ENCODE assay signal across 21 mouse cellular contexts in the genomic region with DNA sequence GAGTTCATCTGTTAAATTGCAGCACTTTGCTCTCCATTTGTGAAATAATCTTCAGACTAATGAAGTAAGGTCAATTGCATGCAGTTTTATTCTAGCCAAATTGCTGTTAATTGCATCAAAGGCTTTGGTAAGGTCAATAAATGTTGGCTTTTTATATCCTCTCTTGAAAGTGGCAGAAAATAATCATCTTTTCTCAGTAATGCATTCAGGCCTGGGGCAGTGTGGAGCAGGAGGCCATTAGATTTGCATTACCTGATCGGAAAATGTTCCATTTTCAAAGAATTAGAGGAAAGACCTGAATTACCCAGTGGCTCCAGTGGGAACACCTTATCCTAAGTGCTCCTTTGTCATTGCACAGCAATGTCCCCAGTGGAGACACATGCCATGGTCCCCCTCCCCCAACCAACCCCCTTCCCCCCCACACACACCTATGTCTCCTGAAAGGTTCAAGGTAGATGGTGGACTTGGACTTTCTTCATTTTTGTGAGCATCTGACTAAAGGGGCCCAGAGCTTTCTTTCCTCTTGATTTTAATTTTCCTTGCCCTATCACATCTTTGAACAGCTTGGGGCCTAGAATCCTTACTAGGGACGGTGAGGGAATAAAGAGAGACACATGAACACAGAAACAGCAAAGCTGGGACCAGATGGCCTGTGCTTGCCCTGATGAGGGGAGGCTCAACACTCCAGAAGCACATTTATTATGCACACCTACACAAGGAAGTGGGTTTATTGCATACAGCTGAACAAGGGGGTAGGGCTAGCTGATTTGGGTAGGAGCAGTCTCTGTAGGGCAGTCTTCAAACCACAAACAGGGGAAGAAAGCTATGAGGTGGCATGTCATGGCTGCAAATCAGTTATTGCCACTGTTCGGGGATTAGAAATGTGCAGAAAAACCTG.
DNase-seq lines count a peak whose midpoint lies in the region; ATAC-seq and TF ChIP-seq lines count a peak whose summit lies in the region.
"Had no signal": no experiment of that assay in that cellular context is flagged by ENCODE, and none has a peak within 500 bp of the region (broad histone marks: within the 10 kb centered on the region; RNA-seq: fewer than 3 reads in every experiment).

No protein-coding gene starts in this region.

- ATAC-seq in forebrain, embryonic 14.5 days = no peak
- no peak for ATAC-seq in forebrain, embryonic 11.5 days (replicated peaks; ENCODE audit: low FRiP score)
- 0 out of 2 replicates have a peak, but pooled peaks have one; percentile 23 for ATAC-seq in neural tube, embryonic 13.5 days (ENCODE audit: low read depth)
- ATAC-seq in neural tube, embryonic 15.5 days (ENCODE audit: low FRiP score) = no peak

- H3K4me1 ChIP-seq in forebrain, embryonic 14.5 days (ENCODE audit: control insufficient read depth, insufficient read depth, low read length) = no peaks in the 10 kb centered on the region
- H3K4me1 ChIP-seq in forebrain, embryonic 11.5 days (replicated peaks; ENCODE audit: control insufficient read depth, insufficient read depth, low read length) = no peaks in the 10 kb centered on the region
- H3K4me1 ChIP-seq in neural tube, embryonic 13.5 days (replicated peaks) = peaks cover 9% of the 10 kb centered on the region
- 0 out of 2 replicates have a peak, but pooled peaks cover 7% of the 10 kb centered on the region for H3K4me1 ChIP-seq in neural tube, embryonic 15.5 days
- H3K4me1 ChIP-seq: forebrain, embryonic 10.5 days; heart, embryonic 12.5 days; neural tube, embryonic 12.5 days had no signal

- H3K4me2 ChIP-seq in forebrain, embryonic 14.5 days (ENCODE audit: low read length) = no peak overlapping the region
- no peak overlapping the region for H3K4me2 ChIP-seq in forebrain, embryonic 11.5 days (ENCODE audit: low read depth, low read length, severe bottlenecking)
- no peak overlapping the region for H3K4me2 ChIP-seq in neural tube, embryonic 13.5 days
- no peak overlapping the region for H3K4me2 ChIP-seq in neural tube, embryonic 15.5 days
- H3K4me2 ChIP-seq: heart, embryonic 12.5 days; neural tube, embryonic 12.5 days had no signal

- no peak overlapping the region for H3K4me3 ChIP-seq in forebrain, embryonic 14.5 days (ENCODE audit: low read depth, low read length)
- H3K4me3 ChIP-seq in forebrain, embryonic 11.5 days (ENCODE audit: low read depth, low read length) = no peak overlapping the region
- H3K4me3 ChIP-seq in layer of hippocampus, adult 2 months = no peak overlapping the region
- no peak overlapping the region for H3K4me3 ChIP-seq in neural tube, embryonic 13.5 days
- no peak overlapping the region for H3K4me3 ChIP-seq in neural tube, embryonic 15.5 days (replicated peaks)
- H3K4me3 ChIP-seq: forebrain, embryonic 10.5 days; heart, embryonic 12.5 days; neural tube, embryonic 12.5 days had no signal

- H3K9me3 ChIP-seq in forebrain, embryonic 14.5 days (replicated peaks; ENCODE audit: control insufficient read depth, low read length) = no peaks in the 10 kb centered on the region
- no peaks in the 10 kb centered on the region for H3K9me3 ChIP-seq in forebrain, embryonic 11.5 days (ENCODE audit: control insufficient read depth, low read length)
- no peaks in the 10 kb centered on the region for H3K9me3 ChIP-seq in neural tube, embryonic 13.5 days
- no peaks in the 10 kb centered on the region for H3K9me3 ChIP-seq in neural tube, embryonic 15.5 days (replicated peaks)
- H3K9me3 ChIP-seq: forebrain, embryonic 10.5 days; heart, embryonic 12.5 days; neural tube, embryonic 12.5 days had no signal

- H3K27me3 ChIP-seq in forebrain, embryonic 14.5 days (replicated peaks; ENCODE audit: control insufficient read depth, insufficient read depth, low read length) = no peaks in the 10 kb centered on the region
- H3K27me3 ChIP-seq in forebrain, embryonic 11.5 days (ENCODE audit: control insufficient read depth, insufficient read depth, low read length) = no peaks in the 10 kb centered on the region
- H3K27me3 ChIP-seq in neural tube, embryonic 13.5 days = no peaks in the 10 kb centered on the region
- no peaks in the 10 kb centered on the region for H3K27me3 ChIP-seq in neural tube, embryonic 15.5 days (replicated peaks)
- H3K27me3 ChIP-seq: heart, embryonic 12.5 days; neural tube, embryonic 12.5 days had no signal

- no peak overlapping the region for H3K9ac ChIP-seq in forebrain, embryonic 14.5 days (ENCODE audit: low read length)
- no peak overlapping the region for H3K9ac ChIP-seq in forebrain, embryonic 11.5 days (ENCODE audit: low read length)
- H3K9ac ChIP-seq in neural tube, embryonic 13.5 days = no peak overlapping the region
- no peak overlapping the region for H3K9ac ChIP-seq in neural tube, embryonic 15.5 days (replicated peaks)
- H3K9ac ChIP-seq: heart, embryonic 12.5 days; neural tube, embryonic 12.5 days had no signal

- TF ChIP-seq CTCF in layer of hippocampus, adult 2 months (conservative IDR thresholded peaks at IDR 0.05) = no peak

- no peaks in the 10 kb centered on the region for H3K36me3 ChIP-seq in forebrain, embryonic 14.5 days (ENCODE audit: control insufficient read depth, insufficient read depth, low read length)
- H3K36me3 ChIP-seq in forebrain, embryonic 11.5 days (ENCODE audit: control insufficient read depth, insufficient read depth, low read length) = no peaks in the 10 kb centered on the region
- no peaks in the 10 kb centered on the region for H3K36me3 ChIP-seq in neural tube, embryonic 13.5 days
- no peaks in the 10 kb centered on the region for H3K36me3 ChIP-seq in neural tube, embryonic 15.5 days
- H3K36me3 ChIP-seq: forebrain, embryonic 10.5 days; heart, embryonic 12.5 days; neural tube, embryonic 12.5 days had no signal

- 82% methylated on average over 3 of the region's 3 CpGs for WGBS in forebrain, embryonic 14.5 days
- WGBS in forebrain, embryonic 11.5 days = 91% methylated on average over 3 of the region's 3 CpGs
- 64% methylated on average over 3 of the region's 3 CpGs for WGBS in neural tube, embryonic 13.5 days
- WGBS in neural tube, embryonic 15.5 days = 62% methylated on average over 3 of the region's 3 CpGs

- DNase-seq in forebrain, embryonic 14.5 days (ENCODE audit: low spot score) = peak; percentile 19
- DNase-seq in forebrain, embryonic 11.5 days (ENCODE audit: low spot score) = no peak
- DNase-seq in layer of hippocampus, adult 2 months (ENCODE audit: low spot score in 2 of 2) = peak in 1 of 2 experiments; percentile 38
- no peak for DNase-seq in layer of hippocampus, postnatal 10 days (ENCODE audit: low spot score in 2 of 2)
- DNase-seq in gastrocnemius, postnatal 10 days = no peak
- no peak for DNase-seq in urinary bladder, postnatal 14 days (ENCODE audit: low spot score)
- DNase-seq: adrenal gland, postnatal 36 days; cerebellum, adult 8-10 months; heart, postnatal 14 days; kidney, postnatal 36 days; liver; lung, postnatal 10 days; right cerebral cortex, postnatal 14 days; spleen, adult 18-20 months; thymus, adult 18-20 months; thymus, postnatal 4 days had no signal

- H3K27ac ChIP-seq in forebrain, embryonic 14.5 days (ENCODE audit: low read depth, low read length) = no peak overlapping the region
- H3K27ac ChIP-seq in forebrain, embryonic 11.5 days (ENCODE audit: low read depth, low read length) = no peak overlapping the region
- H3K27ac ChIP-seq in layer of hippocampus, adult 2 months = peak overlapping the region; percentile 75
- peak overlapping the region; percentile 11; the same call in 1 of the 2 replicates for H3K27ac ChIP-seq in neural tube, embryonic 13.5 days (replicated peaks)
- no peak overlapping the region for H3K27ac ChIP-seq in neural tube, embryonic 15.5 days (replicated peaks)
- H3K27ac ChIP-seq: forebrain, embryonic 10.5 days; neural tube, embryonic 12.5 days had no signal

Comparison
In these comparisons a context has a peak if more than half of its experiments do, and no peak if none do; other contexts are left out.
1. H3K27ac ChIP-seq: peak in layer of hippocampus, adult 2 months (single experiment) and neural tube, embryonic 13.5 days (single experiment); none in forebrain, embryonic 14.5 days (single experiment), forebrain, embryonic 11.5 days (single experiment) and neural tube, embryonic 15.5 days (single experiment).